Mouse (Mus musculus) liver, embryonic 14.5 days (tissue): ENCODE results near the gene Uap1l1.

Experiments
- CTCF ChIP-seq: IDR thresholded peaks from 2 replicates; pipeline ENCODE4 v1.5.1; 2016; ENCODE audit warnings: antibody characterized with exemption, low read depth, control low read depth
- EP300 ChIP-seq: IDR thresholded peaks from 2 replicates; pipeline ENCODE4 v1.6.1; 2016; ENCODE audit warnings: antibody characterized with exemption, low read depth

DNA sequence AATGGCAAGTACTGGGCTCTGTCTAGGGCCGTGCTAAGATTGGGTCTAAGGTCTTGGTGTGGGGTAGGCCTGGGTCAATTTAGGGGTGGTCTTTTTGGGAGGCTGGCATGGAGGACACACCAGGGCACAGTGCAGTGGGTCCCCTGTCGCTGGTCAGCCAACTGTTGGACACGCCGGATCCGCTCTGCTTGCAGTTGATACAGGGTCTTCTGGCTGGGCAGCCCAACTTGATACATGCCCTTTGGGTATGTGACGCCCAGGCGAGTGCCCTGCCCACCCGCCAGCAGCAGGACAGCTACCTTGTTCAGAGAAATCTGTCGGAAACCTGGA lies 756 bp downstream of the Uap1l1 start:
- TF ChIP-seq CTCF: no peak
- no peak for TF ChIP-seq EP300
